Mouse (Mus musculus) CH12.LX (cell line): Measurements from ENCODE around the gene Vps37c. TPM values are rescaled to one million over a fixed set of nuclear protein-coding genes. Genes with fewer than 3 reads are reported as not detected.

ENCODE experiments used
- DNase-seq: peaks from one replicate; pipeline ENCODE4 v3.0.0-alpha.2; 2013; ENCODE audit errors: extremely low read depth
- H3K27ac ChIP-seq: 2 replicates; pipeline ENCODE4 v1.5.1; 2012; ENCODE audit warnings: low read depth, mild to moderate bottlenecking, control low read depth, moderate library complexity; ENCODE audit not compliant: insufficient read depth
- H3K27me3 ChIP-seq: replicated peaks from 2 replicates; pipeline ENCODE3; 2012; ENCODE audit warnings: inconsistent platforms
- H3K36me3 ChIP-seq, 2 experiments: replicated peaks in 1 of 2; 2 replicates each; pipeline versions ENCODE3 to v1.6.1; 2012; ENCODE audit warnings: inconsistent platforms in 1 of 2, low read length in 1 of 2, mild to moderate bottlenecking in 1 of 2, mixed read lengths in 1 of 2, moderate library complexity in 1 of 2; ENCODE audit not compliant: control insufficient read depth in 1 of 2, insufficient read depth in 1 of 2
- H3K4me1 ChIP-seq, 2 experiments: 2 replicates each; pipeline ENCODE4 v1.6.1; 2012; ENCODE audit warnings: inconsistent platforms in 1 of 2, moderate library complexity in 1 of 2; ENCODE audit not compliant: insufficient read depth in 2 of 2, control insufficient read depth in 1 of 2
- H3K4me2 ChIP-seq: 2 replicates; pipeline ENCODE4 v1.6.1; 2012; ENCODE audit warnings: low read depth, mild to moderate bottlenecking, control low read depth; ENCODE audit not compliant: poor library complexity, insufficient read depth, severe bottlenecking
- H3K4me3 ChIP-seq, 3 experiments: fragments of 150-350 bp in 1 of 3; sonication (generic) in 1 of 3; replicated peaks in 1 of 3; 2 replicates each; pipeline versions ENCODE3 to v1.5.1; 2011 to 2012; ENCODE audit warnings: low read depth in 2 of 3, low read length in 2 of 3, mild to moderate bottlenecking in 2 of 3, moderate library complexity in 2 of 3, control low read depth in 1 of 3, improper control_type of control experiment in 1 of 3, inconsistent platforms in 1 of 3, mixed read lengths in 1 of 3; ENCODE audit not compliant: poor library complexity in 1 of 3
- H3K79me2 ChIP-seq: replicated peaks from 2 replicates; pipeline ENCODE4 v1.6.1; 2012; ENCODE audit warnings: mild to moderate bottlenecking, moderate library complexity; ENCODE audit not compliant: control insufficient read depth, poor library complexity, insufficient read depth, severe bottlenecking; ENCODE audit errors: extremely low read depth
- H3K9ac ChIP-seq: 2 replicates; pipeline ENCODE4 v1.6.1; 2012; ENCODE audit warnings: low read depth, mild to moderate bottlenecking, control low read depth, moderate library complexity; ENCODE audit not compliant: insufficient read depth
- H3K9me3 ChIP-seq: replicated peaks from 2 replicates; pipeline ENCODE3; 2012; ENCODE audit warnings: low read length, inconsistent platforms, mixed read lengths
- CHD1 ChIP-seq: IDR thresholded peaks from 2 replicates; pipeline ENCODE4 v1.6.1; 2012; ENCODE audit warnings: low read depth, low read length, improper control_type of control experiment, inconsistent platforms
- CHD2 ChIP-seq: IDR thresholded peaks from 2 replicates; pipeline ENCODE4 v1.6.1; 2011; ENCODE audit warnings: low read length, improper control_type of control experiment
- E2F4 ChIP-seq: IDR thresholded peaks from 2 replicates; pipeline ENCODE4 v1.6.1; 2011; ENCODE audit warnings: low read depth, low read length, improper control_type of control experiment; ENCODE audit not compliant: insufficient replicate concordance
- ELF1 ChIP-seq: IDR thresholded peaks from 2 replicates; pipeline ENCODE4 v1.6.1; 2014; ENCODE audit warnings: low read depth, mild to moderate bottlenecking, inconsistent platforms, low read length, improper control_type of control experiment
- EP300 ChIP-seq: IDR thresholded peaks from 2 replicates; pipeline ENCODE4 v1.6.1; 2011; ENCODE audit warnings: low read length, improper control_type of control experiment
- ETS1 ChIP-seq: conservative IDR thresholded peaks from 2 replicates; pipeline ENCODE4 v1.6.1; 2012; ENCODE audit warnings: low read depth, mild to moderate bottlenecking, inconsistent platforms, low read length, improper control_type of control experiment, moderate library complexity
- GABPA ChIP-seq: IDR thresholded peaks from 2 replicates; pipeline ENCODE4 v1.6.1; 2012; ENCODE audit warnings: low read depth, low read length, improper control_type of control experiment, inconsistent platforms; ENCODE audit not compliant: insufficient replicate concordance
- HCFC1 ChIP-seq: IDR thresholded peaks from 2 replicates; pipeline ENCODE4 v1.6.1; 2012; ENCODE audit warnings: low read depth, mild to moderate bottlenecking, inconsistent platforms, low read length, improper control_type of control experiment
- JUN ChIP-seq: IDR thresholded peaks from 2 replicates; pipeline ENCODE4 v1.6.1; 2011; ENCODE audit warnings: low read depth, mild to moderate bottlenecking, low read length, improper control_type of control experiment, moderate library complexity; ENCODE audit not compliant: insufficient read depth
- JUND ChIP-seq: conservative IDR thresholded peaks from 2 replicates; pipeline ENCODE4 v1.6.1; 2011; ENCODE audit warnings: low read depth, low read length, improper control_type of control experiment
- KAT2A ChIP-seq: IDR thresholded peaks from 2 replicates; pipeline ENCODE4 v1.6.1; 2012; ENCODE audit warnings: low read length, improper control_type of control experiment, inconsistent platforms; ENCODE audit not compliant: insufficient replicate concordance
- MAFK ChIP-seq: IDR thresholded peaks from 2 replicates; pipeline ENCODE4 v1.6.1; 2011; ENCODE audit warnings: low read length, improper control_type of control experiment; ENCODE audit not compliant: insufficient replicate concordance
- MAZ ChIP-seq: IDR thresholded peaks from 2 replicates; pipeline ENCODE4 v1.6.1; 2012; ENCODE audit warnings: low read depth, mild to moderate bottlenecking, inconsistent platforms, low read length, improper control_type of control experiment, moderate library complexity
- MEF2A ChIP-seq: IDR thresholded peaks from 2 replicates; pipeline ENCODE4 v1.6.1; 2014; ENCODE audit warnings: low read depth, mild to moderate bottlenecking, inconsistent platforms, low read length, improper control_type of control experiment, borderline replicate concordance
- MYC ChIP-seq: IDR thresholded peaks from 2 replicates; pipeline ENCODE4 v1.6.1; 2011; ENCODE audit warnings: low read depth, mild to moderate bottlenecking, improper control_type of control experiment, low read length
- NELFE ChIP-seq: IDR thresholded peaks from 2 replicates; pipeline ENCODE4 v1.6.1; 2011; ENCODE audit warnings: low read depth, low read length, improper control_type of control experiment
- POLR2A ChIP-seq: IDR thresholded peaks from 2 replicates; pipeline ENCODE4 v1.6.1; 2011; ENCODE audit warnings: low read depth, mild to moderate bottlenecking, improper control_type of control experiment, low read length
- POLR2AphosphoS2 ChIP-seq: IDR thresholded peaks from 2 replicates; pipeline ENCODE4 v1.6.1; 2011; ENCODE audit warnings: low read depth, low read length, improper control_type of control experiment
- RAD21 ChIP-seq: IDR thresholded peaks from 2 replicates; pipeline ENCODE4 v1.6.1; 2011; ENCODE audit warnings: low read depth, mild to moderate bottlenecking, low read length, improper control_type of control experiment, moderate library complexity
- TBP ChIP-seq: conservative IDR thresholded peaks from 2 replicates; pipeline ENCODE4 v1.6.1; 2011; ENCODE audit warnings: low read depth, low read length, improper control_type of control experiment
- TCF12 ChIP-seq: IDR thresholded peaks from 2 replicates; pipeline ENCODE4 v1.6.1; 2014; ENCODE audit warnings: low read depth, mild to moderate bottlenecking, inconsistent platforms, low read length, improper control_type of control experiment
- USF2 ChIP-seq: conservative IDR thresholded peaks from 2 replicates; pipeline ENCODE4 v1.6.1; 2011; ENCODE audit warnings: low read depth, low read length, improper control_type of control experiment
- ZC3H11A ChIP-seq: IDR thresholded peaks from 2 replicates; pipeline ENCODE4 v1.6.1; 2012; ENCODE audit warnings: low read depth, mild to moderate bottlenecking, inconsistent platforms, low read length, improper control_type of control experiment
- ZKSCAN1 ChIP-seq: IDR thresholded peaks from 2 replicates; pipeline ENCODE4 v1.6.1; 2012; ENCODE audit warnings: low read depth, inconsistent platforms, low read length, improper control_type of control experiment, borderline replicate concordance
- ZNF384 ChIP-seq: IDR thresholded peaks from 2 replicates; pipeline ENCODE4 v1.6.1; 2012; ENCODE audit warnings: low read depth, low read length, improper control_type of control experiment, inconsistent platforms
- dilution Hi-C: fragments of 300-500 bp; cut with MboI; formaldehyde crosslinking; loops from 2 replicates; pipeline ENCODE4 v1.14.3; 2020; ENCODE audit warnings: low sequenced_read_pairs; ENCODE audit not compliant: extremely low pct_unique_long_range_greater_than_20kb, extremely low pct_ligation_motif_present
- in situ Hi-C: fragments of 300-500 bp; cut with MboI; formaldehyde crosslinking; loops from 3 replicates; pipeline ENCODE4 v1.14.3; 2019; ENCODE audit warnings: low sequenced_read_pairs, low pct_ligation_motif_present, low pct_unique_long_range_greater_than_20kb, mixed read lengths
- polyA plus RNA-seq: library from polyadenylated mRNA; unstranded; fragments of >175 nt; gene quantifications from 2 replicates; pipeline ENCODE4 v1.2.1, GENCODE M21; 2012; ENCODE audit warnings: low read depth; ENCODE audit not compliant: insufficient read length
- total RNA-seq, 2 experiments: library from RNA; depleted of rRNA; stranded (reverse); fragments of 300-350 nt in 1 of 2; fragments of >200 nt in 1 of 2; gene quantifications; 2 replicates each; pipeline ENCODE4 v1.2.3; 2012 to 2014

The Vps37c gene
- total and polyA plus RNA-seq, 3 experiments, result 6.2 to 13.0 (median 9.5) TPM

DNA sequence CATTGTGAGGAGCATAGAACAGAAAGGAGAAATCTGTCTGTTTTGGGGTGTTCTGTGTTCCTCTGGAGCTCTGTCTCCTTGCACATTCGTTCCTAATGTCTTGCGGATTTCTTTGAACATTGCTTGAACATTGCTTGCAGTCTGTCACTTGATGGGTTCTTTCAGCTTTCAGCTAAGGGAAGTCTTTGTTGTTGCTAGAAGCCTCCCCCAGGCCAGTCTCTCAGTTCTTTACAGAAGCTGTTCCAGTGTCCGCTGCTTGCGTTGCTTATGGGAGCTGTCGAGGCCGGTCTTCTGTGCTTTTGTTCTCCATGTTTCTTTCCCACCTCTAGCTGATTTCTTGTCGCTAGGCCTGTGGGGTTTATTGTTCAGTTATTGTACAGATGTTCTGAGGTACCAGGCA, 7.3 kb downstream of the Vps37c start:
- Histone ChIP-seq H3K4me2 (no peak overlapping the region), H3K4me3 (no peak overlapping the region), H3K27ac (no peak overlapping the region), H3K4me1 (peaks cover 25 to 97% of the 10 kb centered on the region in 2 experiments), H3K27me3 (no peaks in the 10 kb centered on the region), H3K79me2 (peaks cover 58% of the 10 kb centered on the region), H3K9me3 (no peaks in the 10 kb centered on the region), H3K36me3 (peaks cover 0 to 29% of the 10 kb centered on the region in 2 experiments), H3K9ac (no peak overlapping the region)
- dilution Hi-C loops (no loop called here), in situ Hi-C loops (no loop called here)
- no peak for DNase-seq
- TF ChIP-seq E2F4 (no peak), POLR2AphosphoS2 (no peak), TCF12 (no peak), ELF1 (no peak), CHD2 (no peak), EP300 (no peak), MYC (no peak)
- TF ChIP-seq, all 38 proteins: peak for 0

DNA sequence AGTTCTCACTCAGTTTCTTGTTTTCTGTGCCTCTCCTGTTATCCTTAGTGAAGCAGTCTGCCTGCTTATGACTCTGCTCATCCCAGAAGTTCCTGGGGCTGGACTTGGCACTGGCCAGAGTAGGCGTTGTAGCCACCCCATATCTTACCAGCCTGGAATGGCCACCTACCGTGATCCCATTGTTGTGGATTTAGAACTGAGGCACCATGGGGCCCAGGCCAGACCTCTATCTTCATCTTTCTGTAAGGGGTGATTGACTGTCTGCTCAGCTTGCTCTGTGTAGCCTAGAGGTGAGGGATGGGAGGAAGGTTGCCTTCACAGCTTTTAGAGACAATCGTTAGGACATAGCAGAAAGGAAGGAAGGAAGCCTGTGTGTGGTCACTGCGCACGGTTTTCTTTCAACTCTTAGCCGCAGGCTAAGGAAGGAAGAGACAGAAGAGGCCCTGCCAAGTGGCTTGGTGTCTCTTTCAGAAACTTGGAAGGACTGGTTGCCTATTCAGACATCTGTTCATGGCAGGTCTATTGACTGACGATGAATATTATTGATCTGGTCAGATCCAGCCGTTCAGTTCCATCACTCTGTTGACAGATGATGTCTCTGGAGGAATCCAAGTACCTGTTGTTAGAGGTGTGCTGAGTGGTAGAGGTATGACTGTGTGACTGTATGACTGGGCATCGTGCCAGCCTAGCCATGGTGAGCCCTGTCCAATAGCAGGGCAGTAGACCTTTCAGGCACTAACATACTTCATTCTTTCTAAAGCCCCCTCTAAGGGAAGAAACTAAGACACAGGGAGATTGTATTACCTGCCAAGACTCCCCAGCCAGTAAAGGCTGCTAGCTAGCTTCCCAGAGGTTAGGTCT, 9.8 kb downstream of the Vps37c start:
- Histone ChIP-seq H3K9me3 (no peaks in the 10 kb centered on the region), H3K27me3 (no peaks in the 10 kb centered on the region), H3K36me3 (peaks cover under 1 to 43% of the 10 kb centered on the region in 2 experiments), H3K4me1 (peaks cover 12 to 90% of the 10 kb centered on the region in 2 experiments), H3K4me3 (no peak overlapping the region), H3K27ac (no peak overlapping the region), H3K79me2 (peaks cover 42% of the 10 kb centered on the region), H3K4me2 (no peak overlapping the region), H3K9ac (no peak overlapping the region)
- TF ChIP-seq NELFE, result no peak
- in situ Hi-C loops (no loop called here), dilution Hi-C loops (no loop called here)
- no peak for DNase-seq

DNA sequence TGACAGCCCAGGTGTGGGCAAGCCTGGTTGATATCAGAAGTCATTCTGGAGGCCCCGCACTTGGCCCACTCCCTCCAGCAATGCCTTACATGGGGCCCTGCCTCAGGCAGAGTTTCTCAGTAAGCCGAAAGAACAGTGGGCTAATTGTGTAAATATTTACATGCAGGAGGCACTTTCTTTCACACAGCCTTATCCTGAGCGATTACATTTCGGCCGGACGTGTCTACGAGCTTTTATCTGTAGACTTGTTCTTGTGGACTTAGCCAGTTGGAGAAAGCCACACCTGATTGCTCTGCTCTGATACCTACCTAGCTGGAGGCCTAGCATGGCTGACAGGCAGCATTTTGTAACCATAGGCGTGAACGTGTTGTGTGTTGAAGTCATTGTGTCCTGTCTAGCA, 11.3 kb downstream of the Vps37c start:
- Histone ChIP-seq H3K4me2 (no peak overlapping the region), H3K4me3 (no peak overlapping the region), H3K9ac (no peak overlapping the region), H3K27ac (no peak overlapping the region), H3K9me3 (no peaks in the 10 kb centered on the region), H3K36me3 (peaks cover 4 to 49% of the 10 kb centered on the region in 2 experiments), H3K27me3 (no peaks in the 10 kb centered on the region), H3K4me1 (peaks cover 3 to 75% of the 10 kb centered on the region in 2 experiments), H3K79me2 (peaks cover 41% of the 10 kb centered on the region)
- in situ Hi-C loops (no loop called here), dilution Hi-C loops (no loop called here)
- TF ChIP-seq EP300 (no peak), MAZ (no peak), USF2 (no peak), KAT2A (no peak), NELFE (no peak), TBP (no peak), JUN (no peak), ZC3H11A (no peak), ZKSCAN1 (no peak), MEF2A (no peak), HCFC1 (no peak), ETS1 (no peak), RAD21 (no peak), ZNF384 (no peak), POLR2A (no peak), CHD2 (no peak), MAFK (no peak), JUND (no peak), GABPA (no peak), CHD1 (no peak)
- no peak for DNase-seq
